Mouse (Mus musculus) spleen, postnatal 4 days (tissue): ENCODE measurements around the gene Gm8356.
"Not testable (repeated sequence)": the region's sequence is repeated elsewhere in the genome, so short reads cannot be mapped to it uniquely, and the experiment has no call there.

Experiments
- DNase-seq, 2 experiments: peaks; one replicate each; pipeline ENCODE4 v3.0.0; 2022; ENCODE audit warnings: low spot score in 2 of 2

Gm8356 gene

DNA sequence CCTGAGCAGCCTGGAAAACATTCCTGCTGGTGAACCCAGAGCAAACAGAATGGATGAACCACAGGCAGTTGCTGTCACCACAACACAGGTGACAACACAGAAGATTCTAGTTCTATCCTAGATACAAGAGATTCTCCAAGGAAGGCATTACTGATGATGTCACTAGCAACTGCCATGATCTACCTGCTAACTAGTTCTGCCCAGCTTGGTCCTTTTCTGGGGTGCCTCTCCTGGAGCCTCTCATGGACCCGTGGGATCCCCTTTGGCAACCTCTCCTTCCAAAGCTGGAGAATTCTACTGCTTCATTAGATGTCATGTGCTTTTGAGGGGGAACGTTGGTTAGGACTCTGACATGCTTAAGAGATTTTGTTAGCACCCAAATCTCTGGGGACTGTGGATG lies at the start of gene Gm8356:
Gene Gm8356, minus strand, starts transcription at position 101 of the 400 bp plus-strand sequence.
- DNase-seq, result not testable (repeated sequence)

GRCm38 (mm10) chr14:6486331-6486730 lies 50.8 kb downstream of the Gm8356 start:
- DNase-seq, result peak; percentile 25 to 71

DNA sequence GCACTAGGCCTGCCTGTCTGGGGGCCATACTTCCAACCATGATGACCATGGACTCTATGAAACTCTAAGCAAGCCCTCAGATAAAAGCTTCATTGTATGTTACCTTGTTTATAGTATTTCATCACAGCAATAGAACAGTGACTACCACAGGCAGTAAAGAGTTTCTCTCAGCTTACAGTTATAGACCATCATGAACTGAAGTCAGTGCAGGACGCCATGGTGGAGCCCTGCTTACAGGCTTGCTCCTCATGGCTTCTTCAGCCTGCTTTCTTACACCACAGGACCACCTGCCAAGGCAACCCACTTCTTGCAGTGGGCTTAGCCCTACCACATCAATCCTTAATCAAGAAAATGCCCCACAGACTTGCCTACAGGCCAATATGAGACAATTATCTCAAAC lies 51.5 kb downstream of the Gm8356 start:
- not testable (repeated sequence) for DNase-seq

GRCm38 (mm10) chr14:6482126-6482525 lies 55.0 kb downstream of the Gm8356 start:
- peak in 1 of 2 experiments; percentile 21 for DNase-seq
